In the genomic region with DNA sequence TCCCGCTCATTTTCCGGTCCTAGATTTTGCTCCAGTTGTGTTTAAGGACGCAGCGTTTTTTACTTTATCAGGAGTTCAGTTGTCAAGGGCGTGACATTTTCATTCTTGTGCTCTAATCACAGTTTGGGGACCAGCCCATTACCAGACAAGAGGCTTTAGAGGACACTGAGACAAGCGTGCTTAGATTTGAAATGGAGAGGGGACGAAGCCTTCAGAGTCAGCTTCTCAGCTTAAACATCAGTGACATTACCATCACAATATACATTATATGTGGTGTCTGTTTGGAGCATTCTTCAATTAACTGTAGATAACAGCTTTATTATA, we compare ENCODE assay signal across 7 mouse cellular contexts. TPM values are rescaled to one million over a fixed set of nuclear protein-coding genes. Genes with fewer than 3 reads are reported as not detected.
DNase-seq lines count a peak whose midpoint lies in the region; ATAC-seq and TF ChIP-seq lines count a peak whose summit lies in the region.

No protein-coding gene starts in this region.

- H3K9ac ChIP-seq in lung, postnatal 0 days (replicated peaks; ENCODE audit: low read depth), result peak overlapping the region; percentile 94
- H3K9ac ChIP-seq in embryonic facial prominence, embryonic 13.5 days, result peak overlapping the region; percentile 100
- H3K9ac ChIP-seq in limb, embryonic 15.5 days, result peak overlapping the region; percentile 98
- peak overlapping the region; percentile 100 for H3K9ac ChIP-seq in stomach, embryonic 16.5 days (ENCODE audit: low read length)

- peak overlapping the region; percentile 96 for H3K27ac ChIP-seq in lung, postnatal 0 days (ENCODE audit: low read length)
- peak overlapping the region; percentile 93 for H3K27ac ChIP-seq in embryonic facial prominence, embryonic 13.5 days
- peak overlapping the region; percentile 94 for H3K27ac ChIP-seq in limb, embryonic 15.5 days
- peak overlapping the region; percentile 96 for H3K27ac ChIP-seq in stomach, embryonic 16.5 days (ENCODE audit: low read length)

- peak overlapping the region; percentile 84 for H3K4me3 ChIP-seq in lung, postnatal 0 days (ENCODE audit: low read depth, low read length)
- peak overlapping the region; percentile 98 for H3K4me3 ChIP-seq in embryonic facial prominence, embryonic 13.5 days
- peak overlapping the region; percentile 99 for H3K4me3 ChIP-seq in limb, embryonic 15.5 days
- peak overlapping the region; percentile 95 for H3K4me3 ChIP-seq in stomach, embryonic 16.5 days (replicated peaks; ENCODE audit: low read length)

- no peak for TF ChIP-seq EP300 in lung, postnatal 0 days (IDR thresholded peaks at IDR 0.05)

- ATAC-seq in lung, postnatal 0 days, result no peak
- ATAC-seq in embryonic facial prominence, embryonic 13.5 days (ENCODE audit: insufficient number of reproducible peaks, insufficient read depth, low FRiP score, low TSS enrichment, low read depth), result no peak
- ATAC-seq in limb, embryonic 15.5 days (ENCODE audit: insufficient number of reproducible peaks, low FRiP score, low TSS enrichment, low read depth), result no peak
- ATAC-seq in stomach, embryonic 16.5 days (ENCODE audit: insufficient read depth, low FRiP score), result no peak

- no peaks in the 10 kb centered on the region for H3K36me3 ChIP-seq in lung, postnatal 0 days (ENCODE audit: insufficient read depth, low read length)
- peaks cover 7% of the 10 kb centered on the region; the same call in 1 of the 2 replicates for H3K36me3 ChIP-seq in embryonic facial prominence, embryonic 13.5 days
- no peaks in the 10 kb centered on the region for H3K36me3 ChIP-seq in limb, embryonic 15.5 days
- H3K36me3 ChIP-seq in stomach, embryonic 16.5 days (ENCODE audit: control insufficient read depth, insufficient read depth, low read length), result 0 out of 2 replicates have a peak, but pooled peaks cover 5% of the 10 kb centered on the region

- TF ChIP-seq CTCF in lung, postnatal 0 days (IDR thresholded peaks at IDR 0.05), result no peak

- peaks cover 3% of the 10 kb centered on the region; the same call in 1 of the 2 replicates for H3K4me1 ChIP-seq in lung, postnatal 0 days (ENCODE audit: insufficient read depth, low read depth, low read length)
- peaks cover 8% of the 10 kb centered on the region for H3K4me1 ChIP-seq in embryonic facial prominence, embryonic 13.5 days
- peaks cover 6% of the 10 kb centered on the region for H3K4me1 ChIP-seq in limb, embryonic 15.5 days
- peaks cover 7% of the 10 kb centered on the region for H3K4me1 ChIP-seq in stomach, embryonic 16.5 days (ENCODE audit: control insufficient read depth, insufficient read depth, low read length)

- H3K9me3 ChIP-seq in lung, postnatal 0 days (ENCODE audit: low read length), result no peaks in the 10 kb centered on the region
- peaks cover 7% of the 10 kb centered on the region; the same call in 1 of the 2 replicates for H3K9me3 ChIP-seq in embryonic facial prominence, embryonic 13.5 days
- no peaks in the 10 kb centered on the region for H3K9me3 ChIP-seq in limb, embryonic 15.5 days
- H3K9me3 ChIP-seq in stomach, embryonic 16.5 days (replicated peaks; ENCODE audit: control insufficient read depth, low read length), result peaks cover 7% of the 10 kb centered on the region

- H3K4me2 ChIP-seq in lung, postnatal 0 days (replicated peaks; ENCODE audit: low read depth, low read length), result peak overlapping the region; percentile 81
- H3K4me2 ChIP-seq in embryonic facial prominence, embryonic 13.5 days, result peak overlapping the region; percentile 81
- H3K4me2 ChIP-seq in limb, embryonic 15.5 days, result peak overlapping the region; percentile 57
- peak overlapping the region; percentile 87 for H3K4me2 ChIP-seq in stomach, embryonic 16.5 days (ENCODE audit: low read depth, low read length)

- no peaks in the 10 kb centered on the region for H3K27me3 ChIP-seq in lung, postnatal 0 days (replicated peaks; ENCODE audit: insufficient read depth, low read length)
- H3K27me3 ChIP-seq in embryonic facial prominence, embryonic 13.5 days, result no peaks in the 10 kb centered on the region
- H3K27me3 ChIP-seq in limb, embryonic 15.5 days, result no peaks in the 10 kb centered on the region
- H3K27me3 ChIP-seq in stomach, embryonic 16.5 days (ENCODE audit: control insufficient read depth, insufficient read depth, low read length), result no peaks in the 10 kb centered on the region

- 2% methylated on average over 7 of the region's 7 CpGs for WGBS in lung, postnatal 0 days
- WGBS in embryonic facial prominence, embryonic 13.5 days, result 2% methylated on average over 7 of the region's 7 CpGs
- 4% methylated on average over 7 of the region's 7 CpGs for WGBS in limb, embryonic 15.5 days
- 1% methylated on average over 7 of the region's 7 CpGs for WGBS in stomach, embryonic 16.5 days

- DNase-seq in lung, postnatal 0 days (ENCODE audit: low spot score), result no peak
- DNase-seq in lung, postnatal 36 days, result no peak
- no peak for DNase-seq in urinary bladder, adult 18-20 months (ENCODE audit: low spot score in 2 of 2)
- no peak for DNase-seq in adrenal gland, adult 18-20 months (ENCODE audit: low spot score in 2 of 2)

RNA-seq across cellular contexts. Expression of a gene that starts 1.4 kb away (rescaled TPM):
- polyA plus RNA-seq in lung, postnatal 0 days (2015; fragmentation: Nextera tagmentation; extraction: Ambion mirVana), result 58.1 and 62.6 TPM in 2 replicates
- polyA plus RNA-seq in embryonic facial prominence, embryonic 13.5 days (2015; fragmentation: Nextera tagmentation; extraction: Ambion mirVana), result 80.5 and 83.6 TPM in 2 replicates
- 71.2 and 76.1 TPM in 2 replicates for polyA plus RNA-seq in limb, embryonic 15.5 days (2015; fragmentation: Nextera tagmentation; extraction: Ambion mirVana)
- 65.7 and 70.4 TPM in 2 replicates for polyA plus RNA-seq in stomach, embryonic 16.5 days (2015; fragmentation: Nextera tagmentation; extraction: Ambion mirVana)
- total RNA-seq in adrenal gland, adult 18-20 months (2021), result 10 to 100 TPM; 48.8 to 55.9 TPM
